Mouse (Mus musculus) MEL (cell line): ENCODE results near the gene Ppp1cc.

Experiments used
- CHD1 ChIP-seq: IDR thresholded peaks from 2 replicates; pipeline ENCODE4 v1.6.1; 2012; ENCODE audit warnings: low read depth, mild to moderate bottlenecking, inconsistent platforms, low read length, improper control_type of control experiment
- GATA1 ChIP-seq: IDR thresholded peaks from 2 replicates; pipeline ENCODE4 v1.6.1; 2011; ENCODE audit warnings: low read depth, low read length, improper control_type of control experiment
- MAFK ChIP-seq: IDR thresholded peaks from 2 replicates; pipeline ENCODE4 v1.6.1; 2011; ENCODE audit warnings: low read depth, mild to moderate bottlenecking, low read length, improper control_type of control experiment, borderline replicate concordance
- MXI1 ChIP-seq: IDR thresholded peaks from 2 replicates; pipeline ENCODE4 v1.6.1; 2011; ENCODE audit warnings: mild to moderate bottlenecking, low read depth, low read length, improper control_type of control experiment
- POLR2A ChIP-seq, 2 experiments: IDR thresholded peaks; 2 replicates each; pipeline ENCODE4 v1.6.1; 2011 to 2012; ENCODE audit warnings: low read length in 2 of 2, mild to moderate bottlenecking in 2 of 2, control low read depth in 1 of 2, improper control_type of control experiment in 1 of 2, low read depth in 1 of 2, moderate library complexity in 1 of 2; ENCODE audit not compliant: control insufficient read depth in 1 of 2, insufficient read depth in 1 of 2, poor library complexity in 1 of 2
- SIN3A ChIP-seq: IDR thresholded peaks from 2 replicates; pipeline ENCODE4 v1.6.1; 2012; ENCODE audit warnings: low read length, improper control_type of control experiment, inconsistent platforms
- TAL1 ChIP-seq: IDR thresholded peaks from 2 replicates; pipeline ENCODE4 v1.6.1; 2012; ENCODE audit warnings: mild to moderate bottlenecking, inconsistent platforms, low read length, moderate library complexity, mixed read lengths

DNA sequence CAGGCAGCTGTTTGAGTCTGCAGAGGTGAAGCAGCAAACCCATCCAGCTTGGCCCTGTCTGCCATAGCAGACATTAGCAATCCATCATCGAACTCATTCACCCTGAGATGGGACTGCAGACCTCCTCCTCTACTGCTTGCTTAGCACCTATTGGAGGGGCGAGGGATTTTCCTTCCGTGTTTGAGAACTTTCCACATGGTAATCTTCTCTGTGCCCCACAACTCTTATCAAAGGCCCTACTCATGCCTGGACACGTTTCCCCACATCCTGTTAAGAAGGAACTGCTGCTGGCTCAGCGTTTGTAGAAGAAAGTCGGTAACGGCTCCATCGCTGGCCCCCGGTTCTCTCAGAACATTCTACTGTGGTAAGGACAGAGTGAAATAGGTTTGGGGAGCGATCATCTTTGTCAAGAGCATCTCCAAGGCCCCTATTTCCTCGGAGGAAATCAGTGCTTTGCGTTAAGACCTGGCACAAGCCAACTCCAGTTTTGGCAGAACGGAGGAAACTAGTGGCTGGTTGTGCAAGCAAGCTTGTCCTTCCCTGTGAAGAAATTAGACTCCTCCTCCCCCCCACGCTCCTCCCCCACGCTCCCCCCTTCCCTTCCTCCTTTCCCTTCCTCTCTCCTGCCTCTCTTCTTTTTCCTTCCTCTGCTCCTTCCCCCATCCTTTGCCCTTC, 12.6 kb upstream of the Ppp1cc start:
- peak; percentile 41 to 81; a peak in 3 of 4 replicates for TF ChIP-seq POLR2A (IDR thresholded peaks at IDR 0.05; ENCODE audit: control insufficient read depth in 1 of 2, insufficient read depth in 1 of 2, low read depth in 1 of 2, low read length in 2 of 2, poor library complexity in 1 of 2)
- peak; percentile 83; the same call in 1 of the 2 replicates for TF ChIP-seq MAFK
- TF ChIP-seq CHD1: 0 out of 2 replicates have a peak, but pooled peaks have one; percentile 93
- peak; percentile 88 for TF ChIP-seq MXI1
- TF ChIP-seq GATA1: peak; percentile 69
- TF ChIP-seq SIN3A: peak; percentile 91
- peak; percentile 38 for TF ChIP-seq TAL1
